Mouse (Mus musculus): ENCODE data around the gene Pank2.

GRCm38 (mm10) chr2:131337602-131338001 lies 75.3 kb downstream of the Pank2 start:
- TF ChIP-seq CTCF (IDR thresholded peaks at IDR 0.05) (no peak), EP300 (IDR thresholded peaks at IDR 0.05) (no peak)
